Mouse (Mus musculus) lung, embryonic 15.5 days (tissue): ENCODE measurements at regions not wholly inside any gene's neighbourhood (a gene's known extent, or its start where the extent isn't known, plus 50 kb on each side); places are given as distances from the start of the nearest gene placed in this dataset.
A peak's percentile ranks its signal among the peaks of the same experiment; 100 is the strongest.
"Not testable (repeated sequence)": the region's sequence is repeated elsewhere in the genome, so short reads cannot be mapped to it uniquely, and the experiment has no call there.

Experiments used
- ATAC-seq: fragments of 200-750 bp; cut with Nextera tagmentation; 2 replicates; pipeline ENCODE4 v1.8.0; 2017; ENCODE audit warnings: moderate number of reproducible peaks, borderline replicate concordance; ENCODE audit not compliant: low FRiP score, low TSS enrichment; ENCODE audit errors: extremely low read depth
- H3K27ac ChIP-seq: fragments of 300-500 bp; sonication (generic); 2 replicates; pipeline ENCODE4 v1.5.1; 2015; ENCODE audit warnings: moderate library complexity, mild to moderate bottlenecking, inconsistent platforms
- H3K27me3 ChIP-seq: fragments of 300-500 bp; sonication (generic); 2 replicates; pipeline ENCODE4 v1.6.1; 2015; ENCODE audit warnings: inconsistent platforms
- H3K36me3 ChIP-seq: fragments of 300-500 bp; sonication (generic); 2 replicates; pipeline ENCODE4 v1.6.1; 2015; ENCODE audit warnings: inconsistent platforms
- H3K4me1 ChIP-seq: fragments of 300-500 bp; sonication (generic); 2 replicates; pipeline ENCODE4 v1.6.1; 2015; ENCODE audit warnings: inconsistent platforms
- H3K4me2 ChIP-seq: fragments of 300-500 bp; sonication (generic); 2 replicates; pipeline ENCODE4 v1.6.1; 2015; ENCODE audit warnings: inconsistent platforms, mild to moderate bottlenecking, moderate library complexity
- H3K4me3 ChIP-seq: fragments of 300-500 bp; sonication (generic); 2 replicates; pipeline ENCODE4 v1.5.1; 2015; ENCODE audit warnings: mild to moderate bottlenecking, inconsistent platforms
- H3K9ac ChIP-seq: fragments of 300-500 bp; sonication (generic); 2 replicates; pipeline ENCODE4 v1.6.1; 2015; ENCODE audit warnings: inconsistent platforms
- H3K9me3 ChIP-seq: fragments of 300-500 bp; sonication (generic); 2 replicates; pipeline ENCODE4 v1.6.1; 2016; ENCODE audit warnings: inconsistent platforms
- WGBS: fragments of 180-500 bp; shearing (Covaris S2); methylation state at CpG from one replicate; pipeline ENCODE4 v1.1.7; 2015; 5-methylcytosine and 5-hydroxymethylcytosine counted together

DNA sequence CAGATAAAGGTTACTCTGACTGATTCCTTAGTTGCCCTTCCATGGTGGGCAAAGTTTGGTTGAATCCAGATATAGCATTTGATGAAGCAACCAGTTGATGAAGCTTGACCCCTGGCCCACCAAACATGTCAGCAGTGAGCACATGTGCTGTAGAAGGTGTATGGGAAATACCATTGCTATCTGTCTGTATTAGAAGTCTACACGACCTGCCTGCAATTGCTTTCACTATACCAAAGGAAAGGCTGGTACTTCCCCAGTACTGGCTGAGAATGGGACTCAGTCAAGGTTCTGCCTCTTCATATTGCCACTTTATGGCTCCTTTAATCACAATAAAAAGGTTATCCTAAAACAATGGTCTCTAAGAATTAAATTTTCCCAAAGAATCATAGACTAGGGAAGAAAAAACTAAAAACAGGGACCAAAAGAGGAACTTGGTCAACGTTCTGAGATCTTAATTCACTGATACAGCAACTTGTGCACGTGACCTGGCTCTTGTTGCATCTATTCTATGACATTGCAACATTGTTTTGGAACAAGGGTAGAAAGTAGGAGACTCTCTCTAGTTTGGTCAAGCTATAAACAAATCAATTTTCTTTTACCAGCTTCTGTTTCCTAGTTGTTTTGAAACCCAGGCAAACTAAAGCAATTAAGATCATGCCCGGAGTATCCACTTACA is 284.0 kb downstream of the Rapgef2 start:
- WGBS, result 72% methylated on average over 4 of the region's 4 CpGs
- ATAC-seq, result no peak

DNA sequence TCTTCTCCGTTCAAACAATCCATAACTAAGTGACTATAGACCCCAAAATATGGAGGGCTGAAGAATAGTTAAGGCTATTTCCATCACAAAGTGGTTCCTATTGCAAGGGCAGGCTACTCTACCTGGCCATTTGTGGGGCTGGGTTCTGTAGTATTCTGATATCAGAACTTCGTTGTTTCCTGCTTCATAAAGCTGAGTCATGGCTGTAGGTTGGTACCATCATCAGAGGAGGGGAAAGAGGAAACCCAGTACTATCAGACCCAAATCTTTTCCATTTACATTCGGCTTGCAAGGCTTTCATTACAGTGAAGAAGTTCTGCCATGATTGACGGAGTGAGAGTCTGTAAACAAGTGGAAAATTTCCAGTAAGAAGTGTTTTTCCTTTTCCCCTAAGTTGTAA is 284.6 kb downstream of the Rapgef2 start:
- H3K9ac ChIP-seq, result no peak overlapping the region
- 76% methylated on average over 4 of the region's 4 CpGs for WGBS
- no peaks in the 10 kb centered on the region for H3K9me3 ChIP-seq
- H3K27me3 ChIP-seq, result no peaks in the 10 kb centered on the region
- no peaks in the 10 kb centered on the region for H3K4me1 ChIP-seq
- no peak overlapping the region for H3K4me2 ChIP-seq
- H3K36me3 ChIP-seq, result no peaks in the 10 kb centered on the region
- no peak overlapping the region for H3K27ac ChIP-seq
- H3K4me3 ChIP-seq, result no peak overlapping the region
- no peak for ATAC-seq

More for the DNA sequence above, 284.0 kb downstream of the Rapgef2 start:
- Histone ChIP-seq H3K9me3 (no peaks in the 10 kb centered on the region), H3K4me2 (no peak overlapping the region), H3K27ac (no peak overlapping the region), H3K36me3 (no peaks in the 10 kb centered on the region), H3K4me3 (no peak overlapping the region), H3K4me1 (no peaks in the 10 kb centered on the region), H3K27me3 (no peaks in the 10 kb centered on the region), H3K9ac (no peak overlapping the region)

DNA sequence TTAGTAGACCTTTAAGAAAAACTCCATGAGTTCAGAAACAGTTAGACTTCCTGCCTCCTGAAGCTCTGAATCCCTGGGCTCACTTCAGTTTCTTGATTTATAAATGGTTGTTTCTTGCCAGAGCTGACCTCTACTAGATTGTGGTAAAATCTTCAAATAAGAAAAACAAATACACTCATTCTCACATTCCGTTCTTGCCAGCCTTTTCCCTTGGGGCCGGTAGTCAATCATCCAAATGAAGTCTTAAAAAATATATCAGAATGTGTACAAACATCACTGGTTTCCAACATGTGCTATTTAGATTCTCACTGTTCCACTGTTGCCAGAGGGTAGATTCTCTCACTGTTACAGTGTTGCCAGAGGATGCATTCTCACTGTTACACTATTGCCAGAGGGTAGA is 286.0 kb downstream of the Rapgef2 start:
- no peaks in the 10 kb centered on the region for H3K4me1 ChIP-seq
- H3K27me3 ChIP-seq, result no peaks in the 10 kb centered on the region
- no peaks in the 10 kb centered on the region for H3K9me3 ChIP-seq
- ATAC-seq, result no peak
- 44% methylated on average over 2 of the region's 2 CpGs for WGBS
- H3K9ac ChIP-seq, result no peak overlapping the region
- no peak overlapping the region for H3K4me2 ChIP-seq
- no peak overlapping the region for H3K4me3 ChIP-seq
- no peak overlapping the region for H3K27ac ChIP-seq
- no peaks in the 10 kb centered on the region for H3K36me3 ChIP-seq

DNA sequence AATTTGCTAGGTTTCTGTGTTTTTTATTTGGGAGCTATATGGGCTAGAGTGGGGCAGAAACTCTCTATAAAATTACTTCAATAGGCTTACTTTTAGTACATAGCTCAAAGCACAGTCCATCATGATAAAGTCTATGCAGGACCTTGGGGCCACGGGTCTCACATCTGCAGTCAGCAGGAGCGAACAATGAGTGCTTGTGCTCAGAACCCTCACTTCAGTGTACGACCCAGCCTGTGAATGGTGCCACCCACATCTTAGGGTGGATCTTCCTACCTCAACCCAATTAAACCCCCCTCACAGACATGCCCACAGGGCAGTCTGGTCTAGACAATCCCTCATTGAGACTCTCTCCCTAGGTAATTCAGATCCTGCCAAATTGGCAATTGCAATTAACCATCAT is 286.5 kb downstream of the Rapgef2 start:
- H3K9me3 ChIP-seq, result no peaks in the 10 kb centered on the region
- H3K27me3 ChIP-seq, result no peaks in the 10 kb centered on the region
- H3K27ac ChIP-seq, result no peak overlapping the region
- H3K4me2 ChIP-seq, result no peak overlapping the region
- no peak overlapping the region for H3K9ac ChIP-seq
- ATAC-seq, result no peak
- no peak overlapping the region for H3K4me3 ChIP-seq
- H3K36me3 ChIP-seq, result no peaks in the 10 kb centered on the region
- H3K4me1 ChIP-seq, result no peaks in the 10 kb centered on the region
- 82% methylated on average over 3 of the region's 3 CpGs for WGBS

DNA sequence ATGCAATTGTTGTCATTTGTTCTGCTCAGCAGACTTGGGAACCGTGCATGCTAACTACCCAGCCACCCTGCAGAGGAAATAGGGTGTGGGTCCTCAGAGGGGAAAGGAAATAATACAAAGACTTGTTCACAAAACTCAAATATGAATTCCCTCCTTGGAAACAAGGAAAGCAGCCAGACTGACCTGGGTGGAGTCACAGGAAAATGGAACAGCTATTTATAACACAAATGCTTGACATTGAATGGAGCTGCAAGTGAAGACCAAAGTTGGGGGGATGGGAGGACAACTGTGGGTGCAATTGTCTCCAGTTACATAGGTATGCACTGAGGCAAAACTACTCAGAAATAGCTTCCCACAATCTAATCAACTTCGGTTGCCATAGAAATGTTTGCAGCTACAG is 298.2 kb downstream of the Rapgef2 start:
- 64% methylated on average over 2 of the region's 2 CpGs for WGBS
- Histone ChIP-seq H3K27me3 (no peaks in the 10 kb centered on the region), H3K27ac (no peak overlapping the region), H3K36me3 (no peaks in the 10 kb centered on the region), H3K9ac (no peak overlapping the region), H3K4me2 (no peak overlapping the region), H3K9me3 (no peaks in the 10 kb centered on the region), H3K4me1 (no peaks in the 10 kb centered on the region), H3K4me3 (no peak overlapping the region)
- ATAC-seq, result no peak

DNA sequence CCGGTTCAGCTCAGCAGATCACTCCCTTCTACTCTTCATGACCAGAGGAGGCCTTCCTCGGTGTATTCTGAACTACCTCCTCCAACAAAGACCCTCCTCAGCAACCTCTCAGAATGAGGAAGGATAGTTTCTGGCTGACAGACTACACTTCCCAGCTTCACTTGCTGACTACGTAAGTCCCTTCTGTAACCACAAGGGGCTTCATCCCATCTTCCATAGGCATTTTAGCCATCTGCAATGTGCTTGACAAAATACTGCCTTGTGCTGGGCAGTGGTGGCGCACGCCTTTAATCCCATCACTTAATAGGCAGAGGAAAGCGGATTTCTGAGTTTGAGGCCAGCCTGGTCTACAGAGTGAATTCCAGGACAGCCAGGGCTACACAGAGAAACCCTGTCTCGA is 299.6 kb downstream of the Rapgef2 start:
- no peak for ATAC-seq
- Histone ChIP-seq H3K9ac (no peak overlapping the region), H3K4me1 (no peaks in the 10 kb centered on the region), H3K9me3 (no peaks in the 10 kb centered on the region), H3K4me2 (no peak overlapping the region), H3K27me3 (no peaks in the 10 kb centered on the region), H3K36me3 (no peaks in the 10 kb centered on the region), H3K4me3 (no peak overlapping the region), H3K27ac (no peak overlapping the region)
- WGBS, result 70% methylated on average over 7 of the region's 7 CpGs

DNA sequence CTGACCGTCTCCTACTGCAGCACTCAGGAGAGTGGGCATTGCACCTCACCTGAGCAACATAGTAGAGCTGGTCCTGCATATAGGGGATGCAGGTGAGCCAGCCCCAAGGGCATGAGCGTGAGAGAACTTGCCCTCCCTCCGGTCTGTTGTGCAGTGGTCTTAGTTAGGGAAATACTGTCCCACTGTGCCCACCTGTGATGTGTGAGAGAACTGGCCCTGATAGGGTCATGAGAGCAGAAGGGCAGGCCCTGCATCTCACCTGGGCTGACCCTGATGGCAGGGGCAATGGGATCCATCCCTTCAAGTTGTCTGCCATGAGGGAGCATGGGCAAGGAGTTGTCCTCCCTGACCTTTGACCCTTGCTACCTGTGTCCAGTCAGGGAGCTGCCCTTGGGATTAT is 305.3 kb downstream of the Rapgef2 start:
- no peaks in the 10 kb centered on the region for H3K27me3 ChIP-seq

DNA sequence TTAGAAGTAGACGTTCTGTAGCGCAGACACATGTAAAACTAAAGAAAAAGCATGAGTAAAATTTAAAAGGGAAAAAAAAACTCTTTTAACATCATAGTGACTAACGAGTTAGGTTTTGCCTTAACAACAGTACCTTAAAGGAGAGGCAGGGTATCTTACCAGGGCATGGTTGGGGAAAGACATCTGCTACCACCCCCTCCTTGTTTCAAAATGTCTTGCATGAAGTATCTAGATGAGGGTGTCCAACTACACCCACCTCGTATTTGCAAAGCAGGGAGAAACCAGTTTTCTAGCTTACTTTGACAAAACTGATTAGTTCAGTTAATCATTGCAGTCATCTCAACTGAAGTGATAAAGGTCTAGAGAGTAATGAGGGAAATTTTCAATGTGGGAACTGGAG is 307.5 kb downstream of the Rapgef2 start:
- H3K9me3 ChIP-seq, result no peaks in the 10 kb centered on the region
- H3K27me3 ChIP-seq, result no peaks in the 10 kb centered on the region
- no peak overlapping the region for H3K9ac ChIP-seq
- no peaks in the 10 kb centered on the region for H3K4me1 ChIP-seq
- 67% methylated on average over 4 of the region's 4 CpGs for WGBS
- no peaks in the 10 kb centered on the region for H3K36me3 ChIP-seq
- H3K4me2 ChIP-seq, result no peak overlapping the region
- no peak for ATAC-seq
- no peak overlapping the region for H3K27ac ChIP-seq
- H3K4me3 ChIP-seq, result no peak overlapping the region

More for the DNA sequence above, 305.3 kb downstream of the Rapgef2 start:
- Histone ChIP-seq H3K9me3 (no peaks in the 10 kb centered on the region), H3K27ac (no peak overlapping the region), H3K4me1 (no peaks in the 10 kb centered on the region), H3K4me3 (no peak overlapping the region), H3K9ac (no peak overlapping the region), H3K36me3 (no peaks in the 10 kb centered on the region), H3K4me2 (no peak overlapping the region)
- 74% methylated on average over 3 of the region's 3 CpGs for WGBS
- 0 out of 2 replicates have a peak, but pooled peaks have one; percentile 27 for ATAC-seq

DNA sequence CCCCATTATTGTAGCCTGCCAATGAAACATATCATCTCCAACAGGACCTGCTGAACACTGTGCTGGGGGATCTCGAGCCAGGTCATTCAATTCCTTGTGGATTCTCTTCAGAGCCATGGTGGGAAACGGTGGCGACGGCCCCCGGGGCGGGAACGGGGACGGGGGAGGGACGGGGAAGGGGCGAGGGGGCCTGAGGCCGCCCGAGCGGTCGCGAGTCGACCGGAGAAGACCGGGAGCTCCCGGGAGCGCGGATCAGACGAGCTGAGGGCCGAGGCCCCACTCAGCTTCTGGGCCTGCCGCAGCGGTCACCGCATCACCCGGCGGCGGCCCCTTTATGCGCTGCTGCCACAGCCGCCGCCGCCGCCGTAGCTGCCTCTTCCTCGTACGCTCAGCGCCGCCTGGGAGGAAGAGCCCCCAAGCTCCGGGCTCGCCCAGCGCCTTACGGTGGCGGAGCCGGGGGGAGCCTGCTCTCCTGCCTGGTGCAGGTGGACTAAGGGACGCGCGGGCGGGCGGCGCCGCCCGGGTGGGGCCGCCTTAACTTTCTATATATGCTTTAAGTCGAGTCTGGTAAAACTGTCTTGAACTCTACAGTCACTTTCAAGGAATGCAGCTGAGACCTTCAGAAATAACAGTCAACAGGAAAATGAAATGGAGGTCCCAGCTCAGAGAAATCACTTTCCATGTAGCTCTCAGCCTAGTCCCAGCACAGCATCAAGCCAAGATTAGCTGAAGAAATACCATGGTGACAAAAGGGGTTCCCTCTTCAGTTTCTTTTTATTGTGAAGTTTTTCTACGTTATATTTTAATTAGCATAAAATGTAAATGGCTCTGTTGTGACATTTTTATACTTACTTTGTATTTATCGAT is 319.4 kb downstream of the Rapgef2 start:
- H3K27me3 ChIP-seq, H3K27ac ChIP-seq, H3K9me3 ChIP-seq, H3K36me3 ChIP-seq, H3K4me1 ChIP-seq: not testable (repeated sequence)
- Histone ChIP-seq H3K9ac (peak overlapping the region; percentile 38), H3K4me3 (peak overlapping the region; percentile 48), H3K4me2 (peak overlapping the region; percentile 81)
- 3% methylated on average over 52 of the region's 57 CpGs for WGBS
- peak; percentile 83 for ATAC-seq

DNA sequence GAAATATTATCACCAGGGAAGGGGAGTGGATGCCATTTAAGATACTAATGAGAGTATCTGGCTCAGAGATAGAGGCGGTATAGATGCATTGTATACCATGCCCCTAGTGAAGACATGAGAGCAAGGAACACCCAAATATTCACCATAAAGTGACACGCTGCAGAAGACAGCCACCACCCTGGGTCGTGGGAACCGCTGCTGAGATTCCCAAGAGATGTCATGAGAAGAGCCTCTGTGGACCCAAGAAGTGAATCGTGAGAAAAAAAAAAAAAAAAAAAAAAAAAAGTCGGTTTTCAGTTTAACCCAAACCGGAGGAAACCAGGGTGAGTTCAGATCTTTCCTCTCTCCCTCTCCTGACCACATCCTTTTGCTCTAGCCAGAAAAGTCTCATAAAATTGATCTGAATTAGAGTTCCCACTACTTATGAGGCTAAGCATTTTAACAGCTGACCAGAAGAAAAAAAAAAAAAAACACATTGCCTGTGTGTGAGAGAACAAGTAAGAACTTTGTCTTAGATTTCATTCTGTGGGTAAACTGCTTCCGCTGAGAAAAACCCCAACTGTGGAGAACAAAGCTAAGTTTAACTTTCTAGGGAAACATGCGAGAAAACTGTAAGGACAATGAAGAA is 322.0 kb downstream of the Rapgef2 start:
- no peaks in the 10 kb centered on the region for H3K4me1 ChIP-seq
- H3K9ac ChIP-seq, result no peak overlapping the region
- WGBS, result 87% methylated on average over 9 of the region's 9 CpGs
- H3K27ac ChIP-seq, result no peak overlapping the region
- no peaks in the 10 kb centered on the region for H3K36me3 ChIP-seq
- H3K27me3 ChIP-seq, result no peaks in the 10 kb centered on the region
- no peak overlapping the region for H3K4me3 ChIP-seq
- H3K9me3 ChIP-seq, result no peaks in the 10 kb centered on the region
- ATAC-seq, result no peak
- H3K4me2 ChIP-seq, result no peak overlapping the region

DNA sequence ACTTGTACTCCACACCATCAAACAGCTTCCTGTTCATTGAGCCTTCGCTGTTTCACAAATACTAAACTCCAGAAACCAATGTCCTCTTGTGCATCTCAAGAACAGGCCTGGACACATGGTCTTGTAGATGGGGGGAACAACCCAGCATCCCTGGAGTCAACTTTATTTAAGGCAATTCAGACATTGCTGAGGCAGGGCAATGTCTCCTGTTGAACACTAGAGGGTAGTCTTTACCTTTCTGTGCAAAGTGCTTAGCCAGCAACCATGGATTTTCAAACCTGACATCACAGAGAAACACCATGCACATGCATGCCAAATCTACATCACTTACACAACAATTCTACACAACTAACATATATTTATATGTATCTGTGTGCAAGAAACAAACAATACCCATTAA is 327.5 kb downstream of the Rapgef2 start:
- 18% methylated on average over 1 of the region's 1 CpGs for WGBS
- H3K4me3 ChIP-seq, result no peak overlapping the region
- H3K4me1 ChIP-seq, result no peaks in the 10 kb centered on the region
- no peaks in the 10 kb centered on the region for H3K36me3 ChIP-seq
- H3K4me2 ChIP-seq, result no peak overlapping the region
- H3K9me3 ChIP-seq, result no peaks in the 10 kb centered on the region
- no peak for ATAC-seq
- H3K27me3 ChIP-seq, result no peaks in the 10 kb centered on the region
- H3K9ac ChIP-seq, result no peak overlapping the region
- H3K27ac ChIP-seq, result no peak overlapping the region

DNA sequence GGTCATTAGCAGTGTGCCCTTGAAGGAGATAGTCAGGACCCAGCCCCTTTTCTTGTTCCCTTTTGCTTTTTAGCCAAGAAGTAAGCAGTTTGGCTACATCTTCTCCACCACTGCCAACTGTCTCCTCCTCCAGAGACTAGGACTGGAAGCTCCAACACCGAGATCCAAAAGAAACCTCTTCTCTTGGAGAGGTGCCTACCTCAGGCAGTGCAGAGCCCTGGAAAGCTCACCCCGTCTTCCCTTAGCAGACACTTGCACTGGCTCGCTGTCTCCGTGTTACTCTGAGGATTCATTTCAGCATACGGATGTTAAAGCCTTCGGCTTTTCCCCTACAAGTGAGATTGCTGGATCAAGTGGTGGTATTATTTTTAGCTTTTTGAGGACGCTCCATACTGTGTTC is 331.0 kb downstream of the Rapgef2 start:
- Histone ChIP-seq H3K4me1 (no peaks in the 10 kb centered on the region), H3K27me3 (no peaks in the 10 kb centered on the region), H3K27ac (no peak overlapping the region), H3K9me3 (no peaks in the 10 kb centered on the region), H3K4me3 (no peak overlapping the region), H3K36me3 (no peaks in the 10 kb centered on the region), H3K4me2 (no peak overlapping the region), H3K9ac (no peak overlapping the region)
- no peak for ATAC-seq
- 73% methylated on average over 7 of the region's 7 CpGs for WGBS
